Mouse (Mus musculus) bone marrow, adult 2 months (tissue): Measurements from ENCODE around the gene Fbxl17.

Source experiments
- CTCF ChIP-seq: fragments of 200-500 bp; IDR thresholded peaks from 2 replicates; pipeline ENCODE4 v1.5.1; 2011; ENCODE audit warnings: low read length, control low read depth; ENCODE audit not compliant: control insufficient read depth, insufficient read depth
- POLR2A ChIP-seq: fragments of 200-500 bp; IDR thresholded peaks from 2 replicates; pipeline ENCODE4 v1.6.1; 2011; ENCODE audit warnings: low read depth, mild to moderate bottlenecking, control low read depth, low read length, borderline replicate concordance; ENCODE audit not compliant: control insufficient read depth

DNA sequence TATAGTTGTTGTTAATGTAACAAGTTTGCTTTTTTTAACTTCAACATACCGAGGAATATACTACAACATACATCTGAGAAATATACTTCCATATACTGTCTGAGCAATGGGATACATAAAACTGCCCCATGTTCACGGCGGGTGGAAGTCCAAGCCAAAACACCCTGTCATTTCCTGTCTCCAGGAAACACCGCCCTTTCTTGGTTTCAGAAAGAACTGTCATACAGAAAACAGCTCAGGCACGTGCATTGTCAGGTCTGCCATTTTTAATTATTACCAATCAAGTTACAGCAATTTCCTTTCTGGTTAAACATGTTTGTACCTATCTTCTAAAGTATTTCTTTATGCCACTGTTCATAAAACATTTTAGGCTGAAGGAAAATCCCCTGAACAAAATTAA, 155.7 kb downstream of the Fbxl17 start:
- TF ChIP-seq CTCF (no peak), POLR2A (no peak)
